Mouse (Mus musculus) frontal cortex, adult 2 months (tissue): ENCODE measurements at regions not wholly inside any gene's neighbourhood (a gene's known extent, or its start where the extent isn't known, plus 50 kb on each side); places are given as distances from the start of the nearest gene placed in this dataset.

Source experiments
- DNase-seq, 2 experiments: peaks; one replicate each; pipeline ENCODE4 v3.0.0; 2022; ENCODE audit warnings: low spot score in 1 of 2; ENCODE audit errors: extremely low spot score in 1 of 2

DNA sequence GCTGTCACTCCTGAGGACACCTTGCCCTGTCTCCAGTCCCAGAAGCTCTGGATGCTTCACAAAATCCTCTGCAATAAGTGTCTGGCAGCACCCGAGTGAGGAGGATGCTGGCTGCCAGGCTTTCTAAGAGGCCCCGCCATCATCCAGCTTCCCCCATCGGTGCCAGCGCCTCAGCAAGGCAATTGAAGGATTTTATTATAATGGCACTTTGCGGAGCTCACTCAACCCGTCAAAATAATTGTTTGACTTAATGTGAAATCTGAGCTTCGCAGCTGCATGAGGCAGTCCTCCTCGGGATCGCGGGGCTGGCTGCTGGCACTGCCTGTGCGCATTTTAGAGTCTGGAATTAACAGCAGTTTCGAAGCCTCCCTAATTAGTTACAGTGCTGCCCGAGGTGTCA is 453.8 kb upstream of the Kdm8 start:
- peak; percentile 7 to 63 for DNase-seq

DNA sequence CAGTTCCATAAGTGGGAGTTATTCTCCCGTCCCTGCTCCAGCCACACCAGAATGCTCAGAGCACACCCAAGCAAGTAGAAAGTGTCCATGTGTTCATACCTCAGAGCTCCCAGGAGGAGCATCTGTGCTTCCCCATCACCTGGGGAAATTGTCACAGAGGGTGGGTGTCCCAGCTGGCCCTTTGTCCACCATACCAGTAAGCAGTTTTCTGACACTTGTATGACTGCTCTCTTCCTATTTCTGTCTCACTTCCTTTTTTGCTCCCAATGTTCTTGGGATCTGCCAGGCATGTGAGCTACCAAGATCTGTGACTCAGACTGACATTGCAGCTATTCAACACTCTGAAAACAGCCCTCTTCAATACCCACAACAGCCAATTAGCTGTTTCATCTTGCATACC is 447.9 kb upstream of the Kdm8 start:
- DNase-seq: no peak

DNA sequence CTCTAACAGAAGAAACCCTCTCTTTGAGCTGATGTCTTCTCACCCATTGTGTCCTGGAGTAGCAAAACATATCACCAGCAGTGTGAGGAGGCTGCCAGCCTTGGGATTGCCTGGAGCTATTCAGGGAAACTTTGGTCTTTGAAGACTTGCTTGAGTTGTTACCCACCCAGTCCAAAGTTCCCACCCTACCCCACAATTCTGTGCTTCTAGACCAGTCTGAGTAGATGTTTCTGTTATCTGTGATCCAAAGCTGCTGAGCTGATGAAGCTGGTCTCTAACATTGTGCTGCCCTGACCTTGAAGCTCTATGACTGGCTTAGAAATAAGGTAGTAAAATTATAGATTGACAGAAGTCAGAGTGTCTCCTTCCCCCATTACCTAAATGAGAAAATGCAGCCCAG is 443.8 kb upstream of the Kdm8 start:
- no peak for DNase-seq

DNA sequence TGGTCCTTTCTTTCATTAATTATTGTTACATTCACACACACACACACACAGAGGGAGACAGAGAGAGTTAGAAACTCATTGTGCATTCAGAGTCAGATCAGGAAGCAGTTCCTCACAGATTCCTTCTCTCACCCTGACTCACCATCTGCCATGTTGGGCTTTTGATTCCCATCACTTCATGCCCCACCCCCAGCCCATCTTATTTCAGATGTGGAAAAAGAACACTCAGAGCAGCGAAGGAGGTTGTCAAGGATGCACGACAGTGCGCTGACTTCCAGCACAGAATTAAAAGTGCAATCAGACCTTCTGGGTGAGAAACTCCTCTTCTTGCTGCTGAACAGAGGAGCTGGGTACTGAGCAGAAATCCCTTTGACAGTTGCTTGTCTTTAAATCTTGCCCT is 438.8 kb upstream of the Kdm8 start:
- DNase-seq: peak; percentile 53 to 79

DNA sequence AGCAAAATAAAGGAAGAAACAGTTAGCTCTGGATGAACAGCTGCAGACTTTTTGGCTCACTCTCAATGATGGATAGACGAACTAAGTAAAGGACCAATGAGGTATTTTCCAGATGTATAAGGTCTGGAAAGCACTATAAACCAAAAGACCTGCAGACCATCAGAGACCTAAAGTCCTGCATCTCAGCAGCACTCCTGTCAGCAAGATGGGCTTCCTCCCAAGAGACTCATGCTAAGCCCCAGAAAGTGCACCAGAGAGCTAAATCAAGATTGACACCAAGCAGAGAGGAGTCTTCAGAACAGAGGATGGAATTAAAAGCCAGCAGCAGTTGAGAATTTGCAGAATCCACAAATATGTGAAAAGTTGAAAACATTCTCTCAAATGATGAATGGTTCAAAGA is 425.2 kb upstream of the Kdm8 start:
- no peak for DNase-seq

GRCm38 (mm10) chr7:125024944-125025343 is 419.5 kb upstream of the Kdm8 start:
- no peak for DNase-seq

GRCm38 (mm10) chr7:125033778-125034177 is 410.7 kb upstream of the Kdm8 start:
- DNase-seq: peak in 1 of 2 experiments; percentile 19

- no peak for DNase-seq
Measured at GRCm38 (mm10) chr7:125034196-125034595, 410.3 kb upstream of the Kdm8 start.

- no peak for DNase-seq
Measured at GRCm38 (mm10) chr7:125036098-125036991, 408.1 kb upstream of the Kdm8 start.

DNA sequence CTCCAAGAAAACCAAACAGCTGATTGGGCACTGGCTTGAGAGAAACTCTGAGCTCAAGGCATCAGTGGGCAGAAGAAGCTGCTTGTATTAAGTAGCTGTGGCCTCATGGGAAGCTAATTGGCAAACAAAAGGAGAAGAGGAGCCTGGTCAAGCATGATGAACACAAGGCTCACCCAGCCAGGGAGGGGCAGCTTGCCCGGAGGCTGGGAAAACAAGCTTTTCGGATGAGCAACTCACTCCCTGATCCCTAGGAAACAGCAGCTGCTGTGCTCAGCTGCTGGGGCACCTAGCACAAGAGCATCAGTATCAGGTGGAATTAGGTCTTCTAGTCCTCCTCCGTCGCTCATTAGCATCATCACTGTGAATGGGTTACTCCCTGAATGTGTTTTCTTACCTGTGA is 405.6 kb upstream of the Kdm8 start:
- no peak for DNase-seq

DNA sequence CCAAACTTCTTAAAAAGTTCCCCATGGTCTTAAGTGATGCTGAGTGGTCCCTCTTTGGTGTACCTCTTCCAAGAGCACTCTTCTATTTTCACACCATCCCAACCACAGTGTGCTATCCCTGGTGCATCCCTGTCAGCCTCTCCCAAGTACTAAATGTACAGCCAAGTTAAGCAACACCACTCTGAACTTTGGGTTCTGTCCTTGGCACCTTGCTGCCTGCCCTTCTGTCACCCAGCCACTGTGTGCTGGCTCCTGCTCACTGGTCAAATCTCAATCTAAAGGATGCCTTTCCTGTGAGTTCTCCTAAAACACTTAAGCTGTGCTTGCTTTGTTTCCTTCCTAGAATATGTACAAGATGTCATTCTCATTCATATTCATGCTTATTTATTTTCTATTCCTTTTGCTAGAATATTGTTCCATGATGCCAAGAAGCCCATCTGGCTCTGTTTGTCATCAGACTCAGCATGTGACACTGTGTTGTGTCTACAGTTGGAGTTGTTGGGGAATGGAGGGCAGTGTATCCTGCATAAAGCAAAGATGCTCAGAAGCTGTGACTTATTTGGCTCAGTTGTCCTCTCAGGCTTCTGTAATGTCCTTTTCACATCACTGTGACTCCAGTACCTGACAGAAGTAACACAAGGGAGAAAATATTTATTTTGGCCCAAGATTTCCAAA is 388.4 kb upstream of the Kdm8 start:
- DNase-seq: peak in 1 of 2 experiments; percentile 11

- DNase-seq: peak; percentile 14 to 40
Measured at GRCm38 (mm10) chr7:125102464-125102863, 342.0 kb upstream of the Kdm8 start.

DNA sequence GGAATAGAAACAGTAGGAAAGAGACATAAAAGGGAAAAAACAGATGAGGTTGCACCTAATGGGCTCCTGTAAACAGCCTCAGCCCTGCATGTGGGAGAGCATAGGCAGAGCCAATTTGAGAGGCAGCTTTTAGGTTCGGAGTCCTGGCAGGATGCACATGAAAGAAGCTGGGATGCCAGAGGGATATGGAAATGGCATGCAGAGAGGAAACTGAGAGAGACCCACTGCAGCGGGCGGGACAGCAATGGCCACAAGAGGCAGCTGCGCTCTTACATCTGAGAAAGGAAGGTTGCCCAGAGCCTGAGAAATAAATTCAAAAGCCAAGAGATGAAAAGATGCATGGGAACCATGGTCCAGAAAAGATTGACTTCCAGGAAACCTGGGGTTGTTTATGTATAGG is 340.5 kb upstream of the Kdm8 start:
- no peak for DNase-seq

DNA sequence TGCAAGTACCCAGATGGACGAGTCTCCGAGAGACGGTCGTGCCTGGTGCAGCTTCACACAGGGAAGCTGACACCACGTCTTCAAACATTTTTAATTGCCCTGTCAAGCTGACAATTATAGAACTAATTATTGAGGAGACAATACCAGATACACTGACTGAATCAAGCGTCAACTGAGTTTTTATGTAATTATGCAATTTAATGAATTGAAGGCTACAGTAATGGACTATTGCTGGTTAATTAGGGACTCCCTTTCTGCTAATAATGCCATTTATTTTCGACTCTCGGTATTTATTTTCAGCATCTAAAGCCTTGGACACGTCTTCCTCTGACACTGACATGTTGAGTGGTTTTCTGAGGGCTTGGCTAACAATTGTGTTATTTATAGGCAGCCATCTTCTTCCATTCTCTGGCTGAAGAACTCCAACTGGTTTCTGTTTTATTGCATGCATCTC is 331.6 kb upstream of the Kdm8 start:
- no peak for DNase-seq

GRCm38 (mm10) chr7:125115322-125115996 is 329.0 kb upstream of the Kdm8 start:
- peak in 1 of 2 experiments; percentile 49 for DNase-seq

DNA sequence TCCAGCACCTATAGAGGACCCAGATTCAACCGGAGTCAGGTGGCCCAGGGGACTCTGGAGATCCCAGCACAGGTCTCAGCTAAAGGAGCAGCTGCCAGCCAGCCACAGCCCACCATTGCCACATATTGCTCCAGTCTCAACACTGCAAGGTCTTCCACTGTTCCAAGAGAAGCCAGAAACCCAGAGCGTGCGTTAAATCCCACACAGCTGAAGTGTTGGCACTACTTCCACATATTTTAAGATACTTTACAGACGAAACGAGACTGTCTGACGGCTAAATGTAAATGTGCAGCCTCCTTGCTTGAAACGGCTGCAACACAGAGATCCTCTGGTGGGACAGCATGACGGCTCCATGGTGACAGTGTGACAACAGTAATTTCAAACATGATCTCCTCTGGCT is 327.3 kb upstream of the Kdm8 start:
- DNase-seq: peak; percentile 44 to 70

GRCm38 (mm10) chr7:125129187-125129586 is 315.3 kb upstream of the Kdm8 start:
- DNase-seq: no peak

GRCm38 (mm10) chr7:125131968-125132367 is 312.5 kb upstream of the Kdm8 start:
- DNase-seq: no peak

GRCm38 (mm10) chr7:125138607-125139006 is 305.9 kb upstream of the Kdm8 start:
- DNase-seq: no peak

DNA sequence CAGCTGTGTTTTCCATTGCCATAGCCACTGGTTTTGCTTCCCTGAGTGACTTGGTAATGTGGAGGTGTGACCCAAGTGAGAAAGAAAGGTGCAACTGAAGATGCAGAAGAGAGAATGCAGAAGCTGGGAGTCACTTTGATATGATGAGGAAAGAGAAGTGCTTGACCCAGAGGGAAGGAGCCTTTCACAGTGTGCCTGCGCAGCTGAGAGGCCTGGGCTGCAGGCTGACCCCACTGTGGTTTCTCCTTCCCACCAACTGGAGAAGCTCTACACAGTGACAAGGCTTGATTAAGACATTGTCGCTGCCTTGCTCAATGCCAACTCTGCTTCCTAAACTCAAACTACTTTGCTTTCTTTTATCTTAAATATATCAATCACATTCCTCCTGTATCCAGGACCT is 305.3 kb upstream of the Kdm8 start:
- no peak for DNase-seq

- DNase-seq: no peak
Measured at GRCm38 (mm10) chr7:125140854-125141253, 303.6 kb upstream of the Kdm8 start.
